Mouse (Mus musculus) stomach, embryonic 16.5 days (tissue): ENCODE measurements at regions not wholly inside any gene's neighbourhood (a gene's known extent, or its start where the extent isn't known, plus 50 kb on each side); places are given as distances from the start of the nearest gene placed in this dataset.
A peak's percentile ranks its signal among the peaks of the same experiment; 100 is the strongest.

Experiments
- ATAC-seq: fragments of 200-750 bp; cut with Nextera tagmentation; 2 replicates; pipeline ENCODE4 v1.8.0; 2017; ENCODE audit warnings: moderate number of reproducible peaks, moderate TSS enrichment; ENCODE audit not compliant: insufficient read depth, low FRiP score
- H3K27ac ChIP-seq: fragments of 300-500 bp; sonication (generic); 2 replicates; pipeline ENCODE4 v1.5.1; 2014; ENCODE audit warnings: low read length
- H3K27me3 ChIP-seq: fragments of 300-500 bp; sonication (generic); 2 replicates; pipeline ENCODE4 v1.6.1; 2014; ENCODE audit warnings: low read length, control low read depth, mixed read lengths; ENCODE audit not compliant: control insufficient read depth, insufficient read depth
- H3K36me3 ChIP-seq: fragments of 300-500 bp; sonication (generic); 2 replicates; pipeline ENCODE4 v1.6.1; 2014; ENCODE audit warnings: low read length; ENCODE audit not compliant: control insufficient read depth, insufficient read depth
- H3K4me1 ChIP-seq: fragments of 300-500 bp; sonication (generic); 2 replicates; pipeline ENCODE4 v1.6.1; 2014; ENCODE audit warnings: low read length, control low read depth, mixed read lengths; ENCODE audit not compliant: control insufficient read depth, insufficient read depth
- H3K4me2 ChIP-seq: fragments of 300-500 bp; sonication (generic); 2 replicates; pipeline ENCODE4 v1.6.1; 2014; ENCODE audit warnings: low read depth, low read length, mixed read lengths
- H3K4me3 ChIP-seq: fragments of 300-500 bp; sonication (generic); replicated peaks from 2 replicates; pipeline ENCODE4 v1.5.1; 2014; ENCODE audit warnings: mild to moderate bottlenecking, low read length
- H3K9ac ChIP-seq: fragments of 300-500 bp; sonication (generic); 2 replicates; pipeline ENCODE4 v1.6.1; 2014; ENCODE audit warnings: low read length
- H3K9me3 ChIP-seq: fragments of 300-500 bp; sonication (generic); replicated peaks from 2 replicates; pipeline ENCODE4 v1.6.1; 2016; ENCODE audit warnings: low read length, control low read depth; ENCODE audit not compliant: control insufficient read depth
- WGBS: fragments of 180-500 bp; shearing (Covaris S2); extraction: QIAGEN DNeasy Blood & Tissue Kit; methylation state at CpG from one replicate; pipeline ENCODE4 v1.1.7; 2014; 5-methylcytosine and 5-hydroxymethylcytosine counted together

GRCm38 (mm10) chr2:139044684-139045083 lies 449.0 kb upstream of the Sptlc3 start:
- no peak overlapping the region for H3K4me3 ChIP-seq
- no peaks in the 10 kb centered on the region; the same call in 1 of the 2 replicates for H3K9me3 ChIP-seq
- WGBS, result 80% methylated on average over 3 of the region's 3 CpGs
- H3K27ac ChIP-seq, result no peak overlapping the region
- H3K9ac ChIP-seq, result no peak overlapping the region
- H3K36me3 ChIP-seq, result no peaks in the 10 kb centered on the region
- no peaks in the 10 kb centered on the region for H3K27me3 ChIP-seq
- H3K4me2 ChIP-seq, result no peak overlapping the region
- ATAC-seq, result no peak
- H3K4me1 ChIP-seq, result no peaks in the 10 kb centered on the region

- H3K27ac ChIP-seq, result no peak overlapping the region
- no peaks in the 10 kb centered on the region for H3K36me3 ChIP-seq
- H3K27me3 ChIP-seq, result no peaks in the 10 kb centered on the region
- H3K4me2 ChIP-seq, result no peak overlapping the region
- H3K9ac ChIP-seq, result no peak overlapping the region
- no peak overlapping the region for H3K4me3 ChIP-seq
- H3K4me1 ChIP-seq, result no peaks in the 10 kb centered on the region
- WGBS, result 43% methylated on average over 2 of the region's 2 CpGs
- ATAC-seq, result no peak
- no peaks in the 10 kb centered on the region for H3K9me3 ChIP-seq
Measured at GRCm38 (mm10) chr2:139055249-139055648, 438.5 kb upstream of the Sptlc3 start.

GRCm38 (mm10) chr2:139069276-139069961 lies 424.3 kb upstream of the Sptlc3 start:
- Histone ChIP-seq H3K4me3 (no peak overlapping the region), H3K4me1 (no peaks in the 10 kb centered on the region), H3K9ac (no peak overlapping the region), H3K9me3 (no peaks in the 10 kb centered on the region), H3K27ac (no peak overlapping the region), H3K27me3 (no peaks in the 10 kb centered on the region), H3K4me2 (no peak overlapping the region), H3K36me3 (no peaks in the 10 kb centered on the region)
- no peak for ATAC-seq
- WGBS, result 80% methylated on average over 6 of the region's 6 CpGs

- Histone ChIP-seq H3K27me3 (no peaks in the 10 kb centered on the region), H3K9me3 (no peaks in the 10 kb centered on the region), H3K9ac (no peak overlapping the region), H3K27ac (no peak overlapping the region), H3K4me2 (0 out of 2 replicates have a peak overlapping the region, but pooled peaks have one; percentile 13), H3K4me3 (no peak overlapping the region), H3K36me3 (no peaks in the 10 kb centered on the region), H3K4me1 (no peaks in the 10 kb centered on the region)
- 39% methylated on average over 1 of the region's 1 CpGs for WGBS
- ATAC-seq, result peak; percentile 89
Measured at GRCm38 (mm10) chr2:139071690-139072089, 422.0 kb upstream of the Sptlc3 start.

- no peaks in the 10 kb centered on the region for H3K36me3 ChIP-seq
- 63% methylated on average over 6 of the region's 6 CpGs for whole genome bisulfite sequencing
- H3K9me3 ChIP-seq, result no peaks in the 10 kb centered on the region
- no peak overlapping the region for H3K27ac ChIP-seq
- no peak overlapping the region for H3K4me2 ChIP-seq
- no peaks in the 10 kb centered on the region for H3K4me1 ChIP-seq
- ATAC-seq, result no peak
- no peak overlapping the region for H3K9ac ChIP-seq
- no peak overlapping the region for H3K4me3 ChIP-seq
- H3K27me3 ChIP-seq, result no peaks in the 10 kb centered on the region
Measured at GRCm38 (mm10) chr2:139093487-139094066, 400.1 kb upstream of the Sptlc3 start.

GRCm38 (mm10) chr2:139111669-139112068 lies 382.0 kb upstream of the Sptlc3 start:
- no peaks in the 10 kb centered on the region for H3K27me3 ChIP-seq
- H3K36me3 ChIP-seq, result no peaks in the 10 kb centered on the region
- 81% methylated on average over 1 of the region's 1 CpGs for WGBS
- H3K9ac ChIP-seq, result no peak overlapping the region
- no peak overlapping the region for H3K27ac ChIP-seq
- ATAC-seq, result no peak
- no peaks in the 10 kb centered on the region for H3K9me3 ChIP-seq
- no peaks in the 10 kb centered on the region for H3K4me1 ChIP-seq
- H3K4me2 ChIP-seq, result no peak overlapping the region
- H3K4me3 ChIP-seq, result no peak overlapping the region

GRCm38 (mm10) chr2:139114523-139114922 lies 379.2 kb upstream of the Sptlc3 start:
- H3K36me3 ChIP-seq, result no peaks in the 10 kb centered on the region
- H3K4me2 ChIP-seq, result no peak overlapping the region
- H3K9ac ChIP-seq, result no peak overlapping the region
- no peak for ATAC-seq
- H3K27ac ChIP-seq, result no peak overlapping the region
- H3K9me3 ChIP-seq, result no peaks in the 10 kb centered on the region
- no peaks in the 10 kb centered on the region for H3K4me1 ChIP-seq
- no peaks in the 10 kb centered on the region for H3K27me3 ChIP-seq
- no peak overlapping the region for H3K4me3 ChIP-seq
- 78% methylated on average over 4 of the region's 4 CpGs for WGBS

GRCm38 (mm10) chr2:139120905-139121304 lies 372.8 kb upstream of the Sptlc3 start:
- no peak overlapping the region for H3K4me2 ChIP-seq
- H3K27me3 ChIP-seq, result no peaks in the 10 kb centered on the region
- WGBS, result 88% methylated on average over 1 of the region's 1 CpGs
- H3K36me3 ChIP-seq, result no peaks in the 10 kb centered on the region
- no peak for ATAC-seq
- H3K9me3 ChIP-seq, result no peaks in the 10 kb centered on the region
- H3K4me1 ChIP-seq, result no peaks in the 10 kb centered on the region
- no peak overlapping the region for H3K9ac ChIP-seq
- H3K4me3 ChIP-seq, result no peak overlapping the region
- H3K27ac ChIP-seq, result no peak overlapping the region

GRCm38 (mm10) chr2:139132121-139132520 lies 361.6 kb upstream of the Sptlc3 start:
- Histone ChIP-seq H3K27me3 (no peaks in the 10 kb centered on the region), H3K4me2 (no peak overlapping the region), H3K4me3 (no peak overlapping the region), H3K36me3 (no peaks in the 10 kb centered on the region), H3K9me3 (no peaks in the 10 kb centered on the region), H3K4me1 (no peaks in the 10 kb centered on the region), H3K9ac (no peak overlapping the region), H3K27ac (no peak overlapping the region)
- no peak for ATAC-seq
- WGBS, result 30% methylated on average over 1 of the region's 1 CpGs
